Comparison of ENCODE assay signal across 7 mouse cellular contexts in genomic region chr9:95637271-95638181, GRCm38 (mm10). TPM values are rescaled to one million over a fixed set of nuclear protein-coding genes. Genes with fewer than 3 reads are reported as not detected.
A peak's percentile ranks its signal among the peaks of the same experiment; 100 is the strongest.
DNase-seq lines count a peak whose midpoint lies in the region; ATAC-seq lines count a peak whose summit lies in the region.

Gene Pcolce2 (plus strand): TSS chr9:95637601.

- peaks cover 7% of the 10 kb centered on the region; the same call in 1 of the 2 replicates for H3K27me3 ChIP-seq in forebrain, embryonic 14.5 days (replicated peaks; ENCODE audit: control insufficient read depth, insufficient read depth, low read length)

- no peaks in the 10 kb centered on the region for H3K4me1 ChIP-seq in forebrain, embryonic 14.5 days (ENCODE audit: control insufficient read depth, insufficient read depth, low read length)

- H3K4me3 ChIP-seq in forebrain, embryonic 14.5 days (ENCODE audit: low read depth, low read length), result peak within 1 kb of the TSS; percentile 77

- DNase-seq in Muller cell, postnatal 12 days (ENCODE audit: inconsistent ontology term), result peak; percentile 58
- peak; percentile 75 for DNase-seq in forebrain, embryonic 14.5 days (ENCODE audit: low spot score)
- DNase-seq in heart, postnatal 36 days, result peak; percentile 55 to 70
- peak; percentile 47 to 65 for DNase-seq in kidney, postnatal 4 days
- DNase-seq in lung, postnatal 10 days, result peak; percentile 51
- DNase-seq in right cerebral cortex, postnatal 4 days, result peak; percentile 41

- H3K9ac ChIP-seq in forebrain, embryonic 14.5 days (ENCODE audit: low read length), result peak within 1 kb of the TSS; percentile 88

- ATAC-seq in cerebellum, adult (ENCODE audit: insufficient number of reproducible peaks, low FRiP score, low TSS enrichment), result peak; percentile 87
- peak; percentile 92 for ATAC-seq in forebrain, embryonic 14.5 days

- WGBS in forebrain, embryonic 14.5 days, result under 1% methylated on average over 61 of the region's 71 CpGs

- H3K36me3 ChIP-seq in forebrain, embryonic 14.5 days (ENCODE audit: control insufficient read depth, insufficient read depth, low read length), result no peaks in the 10 kb centered on the region

- no peak within 1 kb of the TSS for H3K27ac ChIP-seq in forebrain, embryonic 14.5 days (ENCODE audit: low read depth, low read length)

- H3K9me3 ChIP-seq in forebrain, embryonic 14.5 days (replicated peaks; ENCODE audit: control insufficient read depth, low read length), result no peaks in the 10 kb centered on the region

- peak within 1 kb of the TSS; percentile 99 for H3K4me2 ChIP-seq in forebrain, embryonic 14.5 days (ENCODE audit: low read length)

- intact Hi-C loops in heart, postnatal 36 days (cut with DNase I), result no loop called here

RNA-seq across cellular contexts. Expression of gene Pcolce2, which starts in this region (rescaled TPM):
- polyA plus RNA-seq in forebrain, embryonic 14.5 days (2014; fragmentation: Nextera tagmentation; extraction: Ambion mirVana), result 1.7 and 2.4 TPM in 2 replicates
- 10 to 100 TPM; 30.9 to 38.1 TPM for total RNA-seq in heart, postnatal 36 days (2021)
